Mouse (Mus musculus) MEL (cell line): ENCODE results near the gene Rassf3. TPM values are rescaled to one million over a fixed set of nuclear protein-coding genes. Genes with fewer than 3 reads are reported as not detected.

Experiments
- DNase-seq: peaks from one replicate; pipeline ENCODE4 v3.0.0; 2011; ENCODE audit warnings: low read depth, low spot score
- H3K27ac ChIP-seq: 2 replicates; pipeline ENCODE4 v1.5.1; 2012; ENCODE audit warnings: low read depth, mild to moderate bottlenecking, control low read depth, low read length, moderate library complexity; ENCODE audit not compliant: control insufficient read depth
- H3K27me3 ChIP-seq, 2 experiments: fragments of 150-350 bp in 1 of 2; sonication (generic) in 1 of 2; 2 replicates each; pipeline ENCODE4 v1.6.1; 2012; ENCODE audit warnings: low read length in 2 of 2, mild to moderate bottlenecking in 2 of 2, improper control_type of control experiment in 1 of 2, moderate library complexity in 1 of 2; ENCODE audit not compliant: insufficient read depth in 2 of 2, control insufficient read depth in 1 of 2
- H3K36me3 ChIP-seq, 2 experiments: 2 replicates each; pipeline ENCODE4 v1.6.1; 2012 to 2014; ENCODE audit warnings: low read length in 2 of 2, improper control_type of control experiment in 1 of 2, inconsistent platforms in 1 of 2, mild to moderate bottlenecking in 1 of 2; ENCODE audit not compliant: insufficient read depth in 2 of 2, control insufficient read depth in 1 of 2
- H3K4me1 ChIP-seq, 2 experiments: fragments of 150-350 bp in 1 of 2; sonication (generic) in 1 of 2; 2 replicates each; pipeline ENCODE4 v1.6.1; 2012; ENCODE audit warnings: low read length in 2 of 2, improper control_type of control experiment in 1 of 2, mild to moderate bottlenecking in 1 of 2; ENCODE audit not compliant: insufficient read depth in 2 of 2, control insufficient read depth in 1 of 2
- H3K4me3 ChIP-seq, 2 experiments: fragments of 150-350 bp in 1 of 2; sonication (generic) in 1 of 2; 2 replicates each; pipeline ENCODE4 v1.5.1; 2012; ENCODE audit warnings: low read depth in 2 of 2, low read length in 2 of 2, mild to moderate bottlenecking in 2 of 2, moderate library complexity in 2 of 2, control low read depth in 1 of 2, improper control_type of control experiment in 1 of 2; ENCODE audit not compliant: control insufficient read depth in 1 of 2, insufficient read depth in 1 of 2
- H3K79me2 ChIP-seq: 2 replicates; pipeline ENCODE4 v1.6.1; 2012; ENCODE audit warnings: mild to moderate bottlenecking, low read length, moderate library complexity; ENCODE audit not compliant: control insufficient read depth, poor library complexity, insufficient read depth
- H3K9ac ChIP-seq: 2 replicates; pipeline ENCODE4 v1.6.1; 2012; ENCODE audit warnings: low read depth, mild to moderate bottlenecking, control low read depth, low read length, moderate library complexity; ENCODE audit not compliant: control insufficient read depth, poor library complexity, severe bottlenecking
- H3K9me3 ChIP-seq: fragments of 150-350 bp; sonication (generic); replicated peaks from 2 replicates; pipeline ENCODE4 v1.6.1; 2012; ENCODE audit warnings: mild to moderate bottlenecking, low read length, improper control_type of control experiment, moderate library complexity; ENCODE audit not compliant: insufficient read depth
- CHD1 ChIP-seq: IDR thresholded peaks from 2 replicates; pipeline ENCODE4 v1.6.1; 2012; ENCODE audit warnings: low read depth, mild to moderate bottlenecking, inconsistent platforms, low read length, improper control_type of control experiment
- CHD2 ChIP-seq: IDR thresholded peaks from 2 replicates; pipeline ENCODE4 v1.6.1; 2011; ENCODE audit warnings: low read length, improper control_type of control experiment
- ELF1 ChIP-seq: IDR thresholded peaks from 2 replicates; pipeline ENCODE4 v1.6.1; 2014; ENCODE audit warnings: low read depth, mild to moderate bottlenecking, inconsistent platforms, low read length, improper control_type of control experiment, moderate library complexity
- EP300 ChIP-seq, 2 experiments: IDR thresholded peaks; 2 replicates each; pipeline ENCODE4 v1.6.1; 2011; ENCODE audit warnings: improper control_type of control experiment in 2 of 2, low read length in 2 of 2, low read depth in 1 of 2, mild to moderate bottlenecking in 1 of 2
- ETS1 ChIP-seq: IDR thresholded peaks from 2 replicates; pipeline ENCODE4 v1.6.1; 2012; ENCODE audit warnings: low read depth, mild to moderate bottlenecking, inconsistent platforms, low read length, improper control_type of control experiment, moderate library complexity
- GABPA ChIP-seq: IDR thresholded peaks from 2 replicates; pipeline ENCODE4 v1.6.1; 2012; ENCODE audit warnings: low read depth, mild to moderate bottlenecking, inconsistent platforms, low read length, improper control_type of control experiment, moderate library complexity
- KAT2A ChIP-seq: conservative IDR thresholded peaks from 2 replicates; pipeline ENCODE4 v1.6.1; 2012; ENCODE audit warnings: low read depth, low read length, improper control_type of control experiment, inconsistent platforms
- MAFK ChIP-seq: IDR thresholded peaks from 2 replicates; pipeline ENCODE4 v1.6.1; 2011; ENCODE audit warnings: low read depth, mild to moderate bottlenecking, low read length, improper control_type of control experiment, borderline replicate concordance
- MAZ ChIP-seq: IDR thresholded peaks from 2 replicates; pipeline ENCODE4 v1.6.1; 2012; ENCODE audit warnings: low read depth, mild to moderate bottlenecking, inconsistent platforms, low read length, improper control_type of control experiment
- MEF2A ChIP-seq: IDR thresholded peaks from 2 replicates; pipeline ENCODE4 v1.6.1; 2014; ENCODE audit warnings: low read depth, mild to moderate bottlenecking, inconsistent platforms, low read length, improper control_type of control experiment; ENCODE audit not compliant: poor library complexity, insufficient replicate concordance, severe bottlenecking; ENCODE audit errors: extremely low read depth
- NELFE ChIP-seq: IDR thresholded peaks from 2 replicates; pipeline ENCODE4 v1.6.1; 2011; ENCODE audit warnings: low read depth, low read length, improper control_type of control experiment
- POLR2A ChIP-seq, 2 experiments: IDR thresholded peaks; 2 replicates each; pipeline ENCODE4 v1.6.1; 2011 to 2012; ENCODE audit warnings: low read length in 2 of 2, mild to moderate bottlenecking in 2 of 2, control low read depth in 1 of 2, improper control_type of control experiment in 1 of 2, low read depth in 1 of 2, moderate library complexity in 1 of 2; ENCODE audit not compliant: control insufficient read depth in 1 of 2, insufficient read depth in 1 of 2, poor library complexity in 1 of 2
- POLR2AphosphoS5 ChIP-seq: IDR thresholded peaks from 2 replicates; pipeline ENCODE4 v1.6.1; 2012; ENCODE audit warnings: low read depth, borderline replicate concordance, mild to moderate bottlenecking, inconsistent platforms, low read length, moderate library complexity, mixed read lengths
- RCOR1 ChIP-seq: IDR thresholded peaks from 2 replicates; pipeline ENCODE4 v1.6.1; 2012; ENCODE audit warnings: low read depth, mild to moderate bottlenecking, inconsistent platforms, low read length, improper control_type of control experiment
- SMC3 ChIP-seq: IDR thresholded peaks from 2 replicates; pipeline ENCODE4 v1.6.1; 2011; ENCODE audit warnings: low read depth, low read length, improper control_type of control experiment
- TCF12 ChIP-seq: IDR thresholded peaks from 2 replicates; pipeline ENCODE4 v1.6.1; 2014; ENCODE audit warnings: low read depth, mild to moderate bottlenecking, inconsistent platforms, low read length, improper control_type of control experiment, moderate library complexity
- USF1 ChIP-seq: IDR thresholded peaks from 2 replicates; pipeline ENCODE4 v1.6.1; 2014; ENCODE audit warnings: low read depth, mild to moderate bottlenecking, inconsistent platforms, low read length, improper control_type of control experiment, moderate library complexity
- USF2 ChIP-seq, 2 experiments: IDR thresholded peaks; 2 replicates each; pipeline ENCODE4 v1.6.1; 2011 to 2012; ENCODE audit warnings: improper control_type of control experiment in 2 of 2, low read length in 2 of 2, borderline replicate concordance in 1 of 2, inconsistent platforms in 1 of 2, low read depth in 1 of 2, mild to moderate bottlenecking in 1 of 2; ENCODE audit not compliant: insufficient read depth in 1 of 2
- ZMIZ1 ChIP-seq: IDR thresholded peaks from 2 replicates; pipeline ENCODE4 v1.6.1; 2012; ENCODE audit warnings: low read depth, mild to moderate bottlenecking, inconsistent platforms, low read length, improper control_type of control experiment, moderate library complexity
- ZNF384 ChIP-seq: IDR thresholded peaks from 2 replicates; pipeline ENCODE4 v1.6.1; 2012; ENCODE audit warnings: low read depth, mild to moderate bottlenecking, inconsistent platforms, low read length, improper control_type of control experiment
- polyA plus RNA-seq, 2 experiments: library from polyadenylated mRNA; stranded (reverse) in 1 of 2; unstranded in 1 of 2; fragments of >175 nt in 1 of 2; fragments of >200 nt in 1 of 2; gene quantifications; 2 replicates each; pipeline versions ENCODE4 v1.2.1 to v1.2.4; 2012; ENCODE audit warnings: low replicate concordance in 2 of 2, low read depth in 1 of 2; ENCODE audit not compliant: insufficient read length in 2 of 2, insufficient read depth in 1 of 2, missing spikeins in 1 of 2
- total RNA-seq: library from RNA; depleted of rRNA; stranded (reverse); fragments of 300-350 nt; gene quantifications from 2 replicates; pipeline ENCODE4 v1.2.3, GENCODE M21; 2012

The Rassf3 gene
- total and polyA plus RNA-seq, 3 experiments, result 9.2 to 15.8 TPM; not detected in 1

- TF ChIP-seq MEF2A (no peak), KAT2A (no peak), CHD2 (no peak), POLR2A (IDR thresholded peaks at IDR 0.05; ENCODE audit: control insufficient read depth in 1 of 2, insufficient read depth in 1 of 2, low read depth in 1 of 2, low read length in 2 of 2, poor library complexity in 1 of 2) (no peak), CHD1 (no peak), NELFE (no peak), ETS1 (no peak), ZMIZ1 (no peak), USF2 (IDR thresholded peaks at IDR 0.05; ENCODE audit: borderline replicate concordance in 1 of 2, insufficient read depth in 1 of 2, low read depth in 1 of 2, low read length in 2 of 2) (no peak), RCOR1 (no peak; the same call in 1 of the 2 replicates), ZNF384 (0 out of 2 replicates have a peak, but pooled peaks have one; percentile 37)
- TF ChIP-seq, all 39 proteins: peak for 8
These were observed 43.4 kb downstream of the Rassf3 start (continued) for GRCm38 (mm10) chr10:121432635-121433280.

- Histone ChIP-seq H3K4me3 (peak overlapping the region; percentile 28 to 51), H3K79me2 (no peaks in the 10 kb centered on the region), H3K27ac (peak overlapping the region; percentile 11; the same call in 1 of the 2 replicates), H3K9ac (peak overlapping the region; percentile 13; the same call in 1 of the 2 replicates), H3K27me3 (no peaks in the 10 kb centered on the region), H3K4me1 (peaks cover 3 to 16% of the 10 kb centered on the region in 2 experiments), H3K36me3 (peaks cover 0 to 6% of the 10 kb centered on the region in 2 experiments; a peak in 2 of 4 replicates), H3K9me3 (no peaks in the 10 kb centered on the region)
- TF ChIP-seq CHD2, result no peak
- no peak for TF ChIP-seq GABPA
- TF ChIP-seq SMC3, result no peak
- no peak for TF ChIP-seq ZNF384
- peak; percentile 43; the same call in 1 of the 2 replicates for TF ChIP-seq MEF2A
- no peak for DNase-seq
These were observed 44.0 kb downstream of the Rassf3 start for GRCm38 (mm10) chr10:121432041-121432634.

DNA sequence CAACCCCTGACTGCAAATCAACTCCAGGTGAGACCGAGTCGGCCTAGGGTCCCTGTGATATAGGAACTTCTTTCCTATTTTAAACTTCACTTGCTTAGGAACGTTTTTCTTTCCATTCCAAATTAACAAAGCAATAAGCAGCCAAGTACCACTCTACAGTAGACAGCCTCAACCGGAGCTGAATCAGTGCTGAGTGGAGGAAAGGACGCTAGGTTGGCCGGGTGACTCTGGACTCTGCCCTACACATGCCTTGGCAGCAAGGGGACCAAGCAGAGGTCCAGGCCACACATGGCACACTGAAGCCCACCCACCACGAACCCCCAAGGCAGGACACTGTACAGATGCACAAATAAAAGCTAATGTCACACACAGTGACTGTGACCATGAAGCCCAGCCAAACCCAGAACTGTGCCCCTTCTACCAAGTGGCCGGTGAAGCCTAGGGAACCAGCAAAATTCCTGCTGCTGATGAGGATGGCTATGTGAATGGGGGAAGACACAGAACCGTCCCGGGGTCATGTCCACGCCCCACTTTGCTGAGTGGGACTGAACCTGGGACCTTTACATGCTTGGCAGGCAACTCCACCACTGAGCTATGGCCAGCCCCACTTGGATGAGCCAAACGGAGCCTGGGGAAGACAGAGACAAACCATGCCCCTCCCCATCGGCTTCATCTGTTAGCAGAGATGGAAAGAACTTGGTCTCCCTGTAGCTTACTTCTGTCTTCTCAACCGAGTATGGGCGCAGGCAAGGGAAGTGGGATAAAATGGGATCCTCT lies 45.2 kb downstream of the Rassf3 start:
- H3K4me3 ChIP-seq, result no peak overlapping the region
- peaks cover 3 to 16% of the 10 kb centered on the region in 2 experiments for H3K4me1 ChIP-seq
- peaks cover 0 to 6% of the 10 kb centered on the region in 2 experiments; a peak in 2 of 4 replicates for H3K36me3 ChIP-seq
- H3K27me3 ChIP-seq, result no peaks in the 10 kb centered on the region
- no peaks in the 10 kb centered on the region for H3K9me3 ChIP-seq
- DNase-seq, result no peak
- no peak overlapping the region for H3K27ac ChIP-seq
- no peaks in the 10 kb centered on the region for H3K79me2 ChIP-seq
- TF ChIP-seq TCF12 (no peak), POLR2AphosphoS5 (no peak), CHD1 (no peak), KAT2A (no peak), EP300 (IDR thresholded peaks at IDR 0.05; ENCODE audit: low read depth in 1 of 2, low read length in 2 of 2) (no peak), ZNF384 (no peak), USF1 (no peak), MAFK (no peak), ELF1 (no peak), MAZ (no peak)
- H3K9ac ChIP-seq, result no peak overlapping the region
